Mouse (Mus musculus) megakaryocyte, embryonic 14.5 days (primary cell): Measurements from ENCODE around the gene Eif2b3.
A peak's percentile ranks its signal among the peaks of the same experiment; 100 is the strongest.

Experiments used
- FLI1 ChIP-seq: IDR thresholded peaks from 2 replicates; pipeline ENCODE4 v1.6.1; 2012; ENCODE audit warnings: low read length, inconsistent platforms, mixed read lengths
- GATA1 ChIP-seq: IDR thresholded peaks from 3 replicates; pipeline ENCODE4 v1.6.1; 2012; ENCODE audit warnings: mixed read lengths, low read length, inconsistent platforms, borderline replicate concordance

- TF ChIP-seq GATA1: no peak
- TF ChIP-seq FLI1: peak; percentile 96
Observed at GRCm38 (mm10) chr4:117120445-117121414, 101.5 kb downstream of the Eif2b3 start.
